Mouse (Mus musculus): ENCODE results near the gene Dtx1.

DNA sequence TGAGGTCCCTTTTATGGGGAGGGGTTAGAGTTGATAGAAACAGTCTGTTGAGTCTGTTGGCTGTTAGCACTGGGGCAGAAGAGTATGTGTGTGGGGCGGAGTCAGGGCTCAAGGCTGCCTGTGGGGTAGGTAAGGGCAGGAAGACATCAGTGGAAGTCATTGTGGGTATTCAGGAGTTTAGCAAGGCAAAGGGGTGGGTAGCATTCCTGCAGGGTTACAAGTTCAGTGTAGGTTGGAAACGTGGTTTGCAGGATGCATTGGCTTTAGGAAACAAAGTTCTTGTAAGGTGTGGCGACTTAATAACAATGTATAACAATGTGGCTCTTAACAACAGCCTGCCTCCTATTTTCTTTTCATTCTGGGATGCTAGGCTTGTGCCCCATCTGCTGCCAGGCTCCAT lies 39.5 kb upstream of the Dtx1 start:
- TF ChIP-seq CTCF (IDR thresholded peaks at IDR 0.05; ENCODE audit: extremely low read depth, insufficient read depth, insufficient read length, insufficient replicate concordance): no peak
- TF ChIP-seq POLR2A (IDR thresholded peaks at IDR 0.05; ENCODE audit: low read depth, low read length): no peak
